Mouse (Mus musculus) CH12.LX (cell line): Measurements from ENCODE around the gene Cldn9. TPM values are rescaled to one million over a fixed set of nuclear protein-coding genes. Genes with fewer than 3 reads are reported as not detected.
A peak's percentile ranks its signal among the peaks of the same experiment; 100 is the strongest.

Experiments
- DNase-seq: peaks from one replicate; pipeline ENCODE4 v3.0.0-alpha.2; 2013; ENCODE audit errors: extremely low read depth
- H3K27ac ChIP-seq: 2 replicates; pipeline ENCODE4 v1.5.1; 2012; ENCODE audit warnings: low read depth, mild to moderate bottlenecking, control low read depth, moderate library complexity; ENCODE audit not compliant: insufficient read depth
- H3K27me3 ChIP-seq: replicated peaks from 2 replicates; pipeline ENCODE3; 2012; ENCODE audit warnings: inconsistent platforms
- H3K36me3 ChIP-seq, 2 experiments: replicated peaks in 1 of 2; 2 replicates each; pipeline versions ENCODE3 to v1.6.1; 2012; ENCODE audit warnings: inconsistent platforms in 1 of 2, low read length in 1 of 2, mild to moderate bottlenecking in 1 of 2, mixed read lengths in 1 of 2, moderate library complexity in 1 of 2; ENCODE audit not compliant: control insufficient read depth in 1 of 2, insufficient read depth in 1 of 2
- H3K4me1 ChIP-seq, 2 experiments: 2 replicates each; pipeline ENCODE4 v1.6.1; 2012; ENCODE audit warnings: inconsistent platforms in 1 of 2, moderate library complexity in 1 of 2; ENCODE audit not compliant: insufficient read depth in 2 of 2, control insufficient read depth in 1 of 2
- H3K4me2 ChIP-seq: 2 replicates; pipeline ENCODE4 v1.6.1; 2012; ENCODE audit warnings: low read depth, mild to moderate bottlenecking, control low read depth; ENCODE audit not compliant: poor library complexity, insufficient read depth, severe bottlenecking
- H3K4me3 ChIP-seq, 3 experiments: fragments of 150-350 bp in 1 of 3; sonication (generic) in 1 of 3; replicated peaks in 1 of 3; 2 replicates each; pipeline versions ENCODE3 to v1.5.1; 2011 to 2012; ENCODE audit warnings: low read depth in 2 of 3, low read length in 2 of 3, mild to moderate bottlenecking in 2 of 3, moderate library complexity in 2 of 3, control low read depth in 1 of 3, improper control_type of control experiment in 1 of 3, inconsistent platforms in 1 of 3, mixed read lengths in 1 of 3; ENCODE audit not compliant: poor library complexity in 1 of 3
- H3K79me2 ChIP-seq: replicated peaks from 2 replicates; pipeline ENCODE4 v1.6.1; 2012; ENCODE audit warnings: mild to moderate bottlenecking, moderate library complexity; ENCODE audit not compliant: control insufficient read depth, poor library complexity, insufficient read depth, severe bottlenecking; ENCODE audit errors: extremely low read depth
- H3K9ac ChIP-seq: 2 replicates; pipeline ENCODE4 v1.6.1; 2012; ENCODE audit warnings: low read depth, mild to moderate bottlenecking, control low read depth, moderate library complexity; ENCODE audit not compliant: insufficient read depth
- H3K9me3 ChIP-seq: replicated peaks from 2 replicates; pipeline ENCODE3; 2012; ENCODE audit warnings: low read length, inconsistent platforms, mixed read lengths
- BHLHE40 ChIP-seq: IDR thresholded peaks from 2 replicates; pipeline ENCODE4 v1.6.1; 2011; ENCODE audit warnings: mild to moderate bottlenecking, low read depth, low read length, improper control_type of control experiment
- E2F4 ChIP-seq: IDR thresholded peaks from 2 replicates; pipeline ENCODE4 v1.6.1; 2011; ENCODE audit warnings: low read depth, low read length, improper control_type of control experiment; ENCODE audit not compliant: insufficient replicate concordance
- ELF1 ChIP-seq: IDR thresholded peaks from 2 replicates; pipeline ENCODE4 v1.6.1; 2014; ENCODE audit warnings: low read depth, mild to moderate bottlenecking, inconsistent platforms, low read length, improper control_type of control experiment
- EP300 ChIP-seq: IDR thresholded peaks from 2 replicates; pipeline ENCODE4 v1.6.1; 2011; ENCODE audit warnings: low read length, improper control_type of control experiment
- HCFC1 ChIP-seq: IDR thresholded peaks from 2 replicates; pipeline ENCODE4 v1.6.1; 2012; ENCODE audit warnings: low read depth, mild to moderate bottlenecking, inconsistent platforms, low read length, improper control_type of control experiment
- JUN ChIP-seq: IDR thresholded peaks from 2 replicates; pipeline ENCODE4 v1.6.1; 2011; ENCODE audit warnings: low read depth, mild to moderate bottlenecking, low read length, improper control_type of control experiment, moderate library complexity; ENCODE audit not compliant: insufficient read depth
- MAX ChIP-seq: IDR thresholded peaks from 2 replicates; pipeline ENCODE4 v1.6.1; 2011; ENCODE audit warnings: low read length, improper control_type of control experiment
- MAZ ChIP-seq: IDR thresholded peaks from 2 replicates; pipeline ENCODE4 v1.6.1; 2012; ENCODE audit warnings: low read depth, mild to moderate bottlenecking, inconsistent platforms, low read length, improper control_type of control experiment, moderate library complexity
- MEF2A ChIP-seq: IDR thresholded peaks from 2 replicates; pipeline ENCODE4 v1.6.1; 2014; ENCODE audit warnings: low read depth, mild to moderate bottlenecking, inconsistent platforms, low read length, improper control_type of control experiment, borderline replicate concordance
- MXI1 ChIP-seq: IDR thresholded peaks from 2 replicates; pipeline ENCODE4 v1.6.1; 2011; ENCODE audit warnings: mild to moderate bottlenecking, low read depth, low read length, improper control_type of control experiment
- NRF1 ChIP-seq: IDR thresholded peaks from 2 replicates; pipeline ENCODE4 v1.6.1; 2014; ENCODE audit warnings: low read depth, mild to moderate bottlenecking, inconsistent platforms, low read length, improper control_type of control experiment, moderate library complexity
- PAX5 ChIP-seq: IDR thresholded peaks from 2 replicates; pipeline ENCODE4 v1.6.1; 2012; ENCODE audit warnings: low read length, inconsistent platforms, mixed read lengths
- POLR2A ChIP-seq: IDR thresholded peaks from 2 replicates; pipeline ENCODE4 v1.6.1; 2011; ENCODE audit warnings: low read depth, mild to moderate bottlenecking, improper control_type of control experiment, low read length
- POLR2AphosphoS2 ChIP-seq: IDR thresholded peaks from 2 replicates; pipeline ENCODE4 v1.6.1; 2011; ENCODE audit warnings: low read depth, low read length, improper control_type of control experiment
- RAD21 ChIP-seq: IDR thresholded peaks from 2 replicates; pipeline ENCODE4 v1.6.1; 2011; ENCODE audit warnings: low read depth, mild to moderate bottlenecking, low read length, improper control_type of control experiment, moderate library complexity
- RCOR1 ChIP-seq: conservative IDR thresholded peaks from 2 replicates; pipeline ENCODE4 v1.6.1; 2012; ENCODE audit warnings: low read depth, mild to moderate bottlenecking, inconsistent platforms, low read length, improper control_type of control experiment
- SMC3 ChIP-seq: IDR thresholded peaks from 2 replicates; pipeline ENCODE4 v1.6.1; 2011; ENCODE audit warnings: low read depth, low read length, improper control_type of control experiment
- TCF12 ChIP-seq: IDR thresholded peaks from 2 replicates; pipeline ENCODE4 v1.6.1; 2014; ENCODE audit warnings: low read depth, mild to moderate bottlenecking, inconsistent platforms, low read length, improper control_type of control experiment
- USF1 ChIP-seq: IDR thresholded peaks from 2 replicates; pipeline ENCODE4 v1.6.1; 2014; ENCODE audit warnings: low read depth, mild to moderate bottlenecking, inconsistent platforms, low read length, improper control_type of control experiment
- USF2 ChIP-seq: conservative IDR thresholded peaks from 2 replicates; pipeline ENCODE4 v1.6.1; 2011; ENCODE audit warnings: low read depth, low read length, improper control_type of control experiment
- ZKSCAN1 ChIP-seq: IDR thresholded peaks from 2 replicates; pipeline ENCODE4 v1.6.1; 2012; ENCODE audit warnings: low read depth, inconsistent platforms, low read length, improper control_type of control experiment, borderline replicate concordance
- ZNF384 ChIP-seq: IDR thresholded peaks from 2 replicates; pipeline ENCODE4 v1.6.1; 2012; ENCODE audit warnings: low read depth, low read length, improper control_type of control experiment, inconsistent platforms
- dilution Hi-C: fragments of 300-500 bp; cut with MboI; formaldehyde crosslinking; loops from 2 replicates; pipeline ENCODE4 v1.14.3; 2020; ENCODE audit warnings: low sequenced_read_pairs; ENCODE audit not compliant: extremely low pct_unique_long_range_greater_than_20kb, extremely low pct_ligation_motif_present
- in situ Hi-C: fragments of 300-500 bp; cut with MboI; formaldehyde crosslinking; loops from 3 replicates; pipeline ENCODE4 v1.14.3; 2019; ENCODE audit warnings: low sequenced_read_pairs, low pct_ligation_motif_present, low pct_unique_long_range_greater_than_20kb, mixed read lengths
- polyA plus RNA-seq: library from polyadenylated mRNA; unstranded; fragments of >175 nt; gene quantifications from 2 replicates; pipeline ENCODE4 v1.2.1, GENCODE M21; 2012; ENCODE audit warnings: low read depth; ENCODE audit not compliant: insufficient read length
- total RNA-seq, 2 experiments: library from RNA; depleted of rRNA; stranded (reverse); fragments of 300-350 nt in 1 of 2; fragments of >200 nt in 1 of 2; gene quantifications; 2 replicates each; pipeline ENCODE4 v1.2.3; 2012 to 2014

The Cldn9 gene
- total and polyA plus RNA-seq, 3 experiments = not detected

DNA sequence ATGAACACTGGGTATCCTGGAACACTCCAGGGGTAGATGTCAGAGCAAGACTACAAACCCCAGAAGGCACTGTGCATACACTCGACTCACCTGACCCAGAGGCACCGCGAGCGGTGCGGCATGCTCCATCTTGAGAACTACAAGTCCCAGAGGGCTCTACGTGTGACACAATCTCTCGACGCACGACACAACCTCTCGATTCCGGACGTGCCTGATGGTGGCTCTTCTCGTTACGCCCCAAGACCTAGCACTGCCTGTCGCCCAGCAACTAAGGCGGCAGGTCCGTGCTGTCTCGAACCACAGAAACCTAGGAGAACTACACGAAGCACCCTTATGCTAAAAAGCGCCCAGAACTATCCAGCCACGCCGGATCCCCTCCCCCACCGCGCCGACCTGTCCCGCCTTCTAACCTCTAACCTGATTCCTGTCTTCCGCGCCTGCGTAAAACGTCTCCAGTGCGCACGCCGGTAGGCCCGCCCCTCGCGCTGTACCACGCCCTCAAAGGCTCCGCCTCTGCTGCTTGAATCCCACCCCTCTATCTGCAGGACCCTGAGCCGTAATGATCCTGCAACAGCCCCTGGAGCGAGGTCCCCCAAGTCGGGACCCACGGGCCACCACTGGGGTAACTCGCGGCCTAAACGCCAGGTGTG lies 10.3 kb downstream of the Cldn9 start, which contains the start of the genes Hcfc1r1 and Thoc6 (continued):
- peak; percentile 98 for TF ChIP-seq HCFC1
- TF ChIP-seq RAD21 = no peak
- TF ChIP-seq MAZ = peak; percentile 64; the same call in 1 of the 2 replicates
- peak; percentile 86 for TF ChIP-seq MXI1
- TF ChIP-seq ZKSCAN1 = no peak
- TF ChIP-seq JUN = no peak; the same call in 1 of the 2 replicates
- TF ChIP-seq USF1 = peak; percentile 87
- TF ChIP-seq BHLHE40 = peak; percentile 89
- peak; percentile 86 for TF ChIP-seq POLR2A
- no peak for TF ChIP-seq EP300
- TF ChIP-seq MEF2A = peak; percentile 42
- TF ChIP-seq ZNF384 = peak; percentile 24; the same call in 1 of the 2 replicates
- TF ChIP-seq E2F4 = 0 out of 2 replicates have a peak, but pooled peaks have one; percentile 76
- peak; percentile 69; the same call in 1 of the 2 replicates for TF ChIP-seq RCOR1
- TF ChIP-seq NRF1 = peak; percentile 82
- TF ChIP-seq POLR2AphosphoS2 = peak; percentile 67; the same call in 1 of the 2 replicates
- TF ChIP-seq TCF12 = peak; percentile 78
- peak; percentile 86 for TF ChIP-seq ELF1
- TF ChIP-seq, all 38 proteins: peak for 26

DNA sequence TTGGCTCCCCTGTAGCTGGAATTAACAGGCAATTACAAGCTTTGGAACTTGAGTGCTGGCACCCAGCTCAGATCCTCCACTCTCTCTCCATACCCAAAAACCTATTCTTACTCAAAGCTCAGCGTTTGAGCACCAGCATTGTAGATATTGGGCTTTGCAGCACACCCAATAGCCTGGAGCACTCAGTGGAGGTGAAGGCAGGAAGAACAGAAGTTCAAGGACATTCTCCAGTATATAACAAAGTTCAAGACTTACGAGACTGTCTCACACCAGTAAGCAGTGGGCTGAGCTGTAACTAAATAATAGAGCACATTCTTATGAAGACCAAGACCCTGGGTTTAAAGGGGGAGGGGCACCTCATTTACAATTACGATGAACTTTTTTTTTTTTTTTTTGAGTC lies 11.1 kb downstream of the Cldn9 start:
- dilution Hi-C loops = no loop called here
- H3K27ac ChIP-seq = no peak overlapping the region
- H3K79me2 ChIP-seq = no peaks in the 10 kb centered on the region
- peaks cover 18 to 32% of the 10 kb centered on the region in 2 experiments for H3K36me3 ChIP-seq
- DNase-seq = no peak
- H3K9ac ChIP-seq = peak overlapping the region; percentile 67
- TF ChIP-seq PAX5 (no peak), MAX (no peak), USF2 (no peak), SMC3 (no peak), MAZ (no peak)
- TF ChIP-seq, all 38 proteins: peak for 0
- peaks cover 12% of the 10 kb centered on the region for H3K27me3 ChIP-seq
- H3K9me3 ChIP-seq = no peaks in the 10 kb centered on the region
- H3K4me3 ChIP-seq = peak overlapping the region; percentile 58 to 62 (median 59)
- peak overlapping the region; percentile 64 for H3K4me2 ChIP-seq
- in situ Hi-C loops = loop anchor here (10.0 kb wide), 1 partner anchor 52 kb away; the partner anchor contains the start of genes 1520401A03Rik and Pkmyt1
- H3K4me1 ChIP-seq = peaks cover 13 to 51% of the 10 kb centered on the region in 2 experiments
